Mouse (Mus musculus) left cerebral cortex, postnatal 4 days (tissue): ENCODE results near the gene Gpr25. TPM values are rescaled to one million over a fixed set of nuclear protein-coding genes. Genes with fewer than 3 reads are reported as not detected.

Source experiments
- DNase-seq: peaks from one replicate; pipeline ENCODE4 v3.0.0-alpha.2; 2022
- intact Hi-C: fragments of 180-260 bp; cut with DNase I; formaldehyde crosslinking; loops from one replicate; pipeline ENCODE4 v1.15.1; 2025
- total RNA-seq, 2 experiments: library from RNA; stranded (reverse); gene quantifications; 2 replicates each; pipeline ENCODE4 v1.2.3; 2021

The Gpr25 gene
- total RNA-seq: 10 to 100 TPM; 10.2 to 11.5 TPM

GRCm38 (mm10) chr1:136260635-136261238, at the start of gene Gpr25:
Gpr25 (minus strand) TSS chr1:136260873.
- no peak for DNase-seq
- intact Hi-C loops: loop anchor here (10.0 kb wide), 1 partner anchor 86 kb away; no protein-coding TSS in a partner anchor

- intact Hi-C loops: no loop called here
- no peak for DNase-seq
Measured at GRCm38 (mm10) chr1:136309193-136309592, 48.5 kb upstream of the Gpr25 start.

GRCm38 (mm10) chr1:136306424-136306823, 45.8 kb upstream of the Gpr25 start:
- intact Hi-C loops: no loop called here
- peak; percentile 8 for DNase-seq

GRCm38 (mm10) chr1:136293961-136294360, 33.3 kb upstream of the Gpr25 start:
- DNase-seq: no peak
- intact Hi-C loops: no loop called here

- no peak for DNase-seq
- intact Hi-C loops: loop anchor here (5.0 kb wide), 1 partner anchor 167 kb away; no protein-coding TSS in a partner anchor
Measured at GRCm38 (mm10) chr1:136289803-136290202, 29.1 kb upstream of the Gpr25 start.

- intact Hi-C loops: no loop called here
- DNase-seq: no peak
Measured at GRCm38 (mm10) chr1:136277366-136277765, 16.7 kb upstream of the Gpr25 start.

GRCm38 (mm10) chr1:136268224-136268623, 7.6 kb upstream of the Gpr25 start:
- no peak for DNase-seq
- intact Hi-C loops: loop anchor here (10.0 kb wide), 1 partner anchor 93 kb away; no protein-coding TSS in a partner anchor

GRCm38 (mm10) chr1:136266127-136266526, 5.5 kb upstream of the Gpr25 start:
- DNase-seq: no peak
- intact Hi-C loops: loop anchor here (10.0 kb wide), 1 partner anchor 91 kb away; no protein-coding TSS in a partner anchor

GRCm38 (mm10) chr1:136263355-136263754, 2.7 kb upstream of the Gpr25 start:
- intact Hi-C loops: loop anchor here (10.0 kb wide), 1 partner anchor 89 kb away; no protein-coding TSS in a partner anchor
- DNase-seq: no peak

GRCm38 (mm10) chr1:136259893-136260634, 609 bp downstream of the Gpr25 start:
- DNase-seq: peak; percentile 70
- intact Hi-C loops: loop anchor here (10.0 kb wide), 1 partner anchor 85 kb away; no protein-coding TSS in a partner anchor

- DNase-seq: no peak
- intact Hi-C loops: no loop called here
Measured at GRCm38 (mm10) chr1:136259543-136259892, 1.2 kb downstream of the Gpr25 start.

- intact Hi-C loops: no loop called here
Measured at GRCm38 (mm10) chr1:136258495-136258894, 2.2 kb downstream of the Gpr25 start.

GRCm38 (mm10) chr1:136255657-136256056, 5.0 kb downstream of the Gpr25 start:
- intact Hi-C loops: no loop called here
- DNase-seq: no peak

More at GRCm38 (mm10) chr1:136258495-136258894, 2.2 kb downstream of the Gpr25 start:
- DNase-seq: no peak

- intact Hi-C loops: no loop called here
- no peak for DNase-seq
Measured at GRCm38 (mm10) chr1:136255174-136255573, 5.5 kb downstream of the Gpr25 start.

GRCm38 (mm10) chr1:136254503-136255065, 6.1 kb downstream of the Gpr25 start:
- no peak for DNase-seq
- intact Hi-C loops: no loop called here

- intact Hi-C loops: no loop called here
- no peak for DNase-seq
Measured at GRCm38 (mm10) chr1:136253472-136253871, 7.2 kb downstream of the Gpr25 start.

- DNase-seq: peak; percentile 51
- intact Hi-C loops: no loop called here
Measured at GRCm38 (mm10) chr1:136249662-136250061, 11.0 kb downstream of the Gpr25 start.

GRCm38 (mm10) chr1:136247393-136247792, 13.3 kb downstream of the Gpr25 start:
- intact Hi-C loops: no loop called here
- DNase-seq: no peak

GRCm38 (mm10) chr1:136244469-136244868, 16.2 kb downstream of the Gpr25 start:
- intact Hi-C loops: no loop called here
- no peak for DNase-seq

- intact Hi-C loops: no loop called here
- DNase-seq: no peak
Measured at GRCm38 (mm10) chr1:136241801-136242200, 18.9 kb downstream of the Gpr25 start.

GRCm38 (mm10) chr1:136238495-136238894, 22.2 kb downstream of the Gpr25 start:
- intact Hi-C loops: no loop called here
- DNase-seq: no peak
